Mouse (Mus musculus): ENCODE data around the gene Gm27235. TPM values are rescaled to one million over a fixed set of nuclear protein-coding genes. Genes with fewer than 3 reads are reported as not detected.

The Gm27235 gene
- not detected in 2 replicates for polyA plus RNA-seq (2012; rRNA removed)

DNA sequence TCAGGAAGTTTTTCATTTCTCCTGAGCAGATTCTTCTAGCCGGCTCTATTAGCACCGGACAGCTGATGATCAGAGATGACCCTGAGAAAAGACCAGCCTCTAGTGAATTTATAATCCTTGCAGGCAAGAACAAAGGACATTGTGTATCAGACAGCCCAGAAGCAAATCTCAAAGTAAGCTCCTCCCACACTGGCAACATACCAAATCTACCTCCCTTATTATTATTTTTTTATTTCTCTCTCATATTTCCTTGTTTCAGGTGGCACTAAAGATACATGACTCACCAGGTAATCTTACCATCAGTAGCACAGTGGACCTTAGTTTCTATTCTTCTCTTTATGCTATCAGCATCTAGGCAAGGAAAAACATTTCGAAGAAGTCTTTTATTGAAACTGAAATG lies at the start of gene Gm27235, which contains the start of gene D730048I06Rik:
TSS of gene Gm27235 (minus strand) at position 101 of the 400 bp plus-strand sequence.
TSS of gene D730048I06Rik (minus strand) at position 112 of the 400 bp plus-strand sequence.

DNA sequence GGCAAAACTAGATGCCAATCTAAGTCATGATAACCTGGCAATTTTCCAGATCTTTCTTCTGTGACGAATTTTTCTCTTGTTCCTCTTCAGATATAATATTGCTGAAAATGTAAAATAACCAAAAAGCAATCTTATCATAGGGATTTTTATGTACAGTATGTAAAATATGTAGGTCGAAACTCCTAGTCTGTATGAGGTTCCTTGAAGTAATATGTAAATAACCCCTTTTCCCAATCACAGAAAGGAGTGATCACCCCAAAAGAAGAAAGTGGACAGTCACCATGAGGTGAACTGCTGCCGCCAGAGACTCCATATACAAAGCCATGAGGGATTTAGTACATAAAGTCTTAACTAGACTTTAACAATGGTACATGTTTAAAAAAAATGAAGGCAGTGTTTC lies 11.9 kb downstream of the Gm27235 start, which contains the start of gene Gm17727:
TSS of gene Gm17727 (minus strand) at position 101 of the 400 bp plus-strand sequence.

DNA sequence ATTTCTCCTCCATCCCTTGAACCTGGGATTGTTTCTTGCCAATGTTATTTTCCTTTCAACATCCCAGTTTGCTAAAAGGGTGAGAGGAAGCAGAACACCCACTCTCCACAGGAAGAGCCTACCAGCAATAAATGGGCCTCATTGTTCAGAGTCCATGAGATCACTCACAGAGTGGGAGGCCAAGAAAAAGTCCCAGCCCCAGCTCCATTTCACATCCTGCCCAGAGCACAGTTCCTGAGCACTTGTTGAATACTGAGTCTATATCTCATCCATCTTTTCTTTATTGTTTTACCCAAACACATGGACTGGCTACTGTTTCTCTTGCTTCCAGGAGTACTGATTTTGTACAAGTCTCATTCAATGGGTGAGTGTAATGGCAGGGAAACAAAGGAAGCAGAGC lies 49.2 kb downstream of the Gm27235 start, which contains the start of gene Gm17677:
TSS of gene Gm17677 (plus strand) at position 301 of the 400 bp plus-strand sequence.

Other genes starting within 250 kb of the Gm27235 start
- gene Ddx25, start 231.6 kb downstream of the Gm27235 start, polyA plus RNA-seq (2012; rRNA removed) = 0.03 TPM in 1 of 2 replicates, not detected in the other
- gene Pus3, start 231.5 kb downstream of the Gm27235 start, polyA plus RNA-seq (2012; rRNA removed) = 0.51 and 0.98 TPM in 2 replicates
- gene Pate2, start 219.8 kb downstream of the Gm27235 start, polyA plus RNA-seq (2012; rRNA removed) = 0.08 TPM in 1 of 2 replicates, not detected in the other
- gene Hyls1, start 219.7 kb downstream of the Gm27235 start, polyA plus RNA-seq (2012; rRNA removed) = 0.84 and 1.2 TPM in 2 replicates
- not detected in 2 replicates for gene Pate4, start 178.2 kb downstream of the Gm27235 start, polyA plus RNA-seq (2012; rRNA removed)
- not detected in 2 replicates for gene Pate3, start 141.9 kb downstream of the Gm27235 start, polyA plus RNA-seq (2012; rRNA removed)
- not detected in 2 replicates for gene Pate1, start 102.7 kb downstream of the Gm27235 start, polyA plus RNA-seq (2012; rRNA removed)
- gene Gm17677, start 49.1 kb downstream of the Gm27235 start, polyA plus RNA-seq (2012; rRNA removed) = not detected in 2 replicates
- not detected in 2 replicates for gene Gm17727, start 12.0 kb downstream of the Gm27235 start, polyA plus RNA-seq (2012; rRNA removed)
- gene D730048I06Rik, start within 50 bp of the Gm27235 start, polyA plus RNA-seq (2012; rRNA removed) = not detected in 2 replicates
- gene 9230110F15Rik, start 54.0 kb upstream of the Gm27235 start, polyA plus RNA-seq (2012; rRNA removed) = not detected in 2 replicates
- not detected in 2 replicates for gene 9230113P08Rik, start 118.3 kb upstream of the Gm27235 start, polyA plus RNA-seq (2012; rRNA removed)